Mouse (Mus musculus) B cell, adult 2 months (primary cell): Measurements from ENCODE around the gene Rasgrf1.

Experiments used
- DNase-seq, 2 experiments: peaks; one replicate each; pipeline ENCODE4 v3.0.0; 2022

The Rasgrf1 gene

DNA sequence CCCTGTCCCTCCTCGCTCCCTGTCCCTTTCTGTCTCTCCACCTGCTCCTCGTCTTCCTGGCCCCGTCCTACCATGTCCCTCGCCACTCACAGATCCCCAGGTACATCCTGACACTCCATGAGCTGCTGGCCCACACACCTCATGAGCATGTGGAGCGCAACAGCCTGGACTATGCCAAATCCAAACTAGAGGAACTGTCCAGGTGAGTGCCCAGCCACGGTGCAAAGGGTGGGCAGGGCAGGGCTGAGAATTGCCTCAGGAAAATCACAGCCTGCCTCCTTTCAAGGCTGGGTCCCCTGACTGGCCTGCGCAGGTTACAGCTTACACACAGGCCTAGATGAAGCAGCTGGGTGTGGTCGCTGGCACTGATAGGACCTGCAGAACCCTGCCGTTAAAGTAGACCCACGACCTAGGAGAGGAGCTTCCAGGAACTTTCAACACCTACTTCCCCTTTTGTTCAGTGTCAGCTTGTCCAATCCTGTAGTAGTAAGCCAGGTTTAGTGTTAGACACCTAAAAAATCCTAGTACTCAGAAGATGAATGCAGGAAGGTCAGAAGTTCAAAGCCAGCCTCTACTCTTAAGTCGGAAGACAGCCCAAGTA lies 61.3 kb downstream of the Rasgrf1 start:
- DNase-seq: no peak

DNA sequence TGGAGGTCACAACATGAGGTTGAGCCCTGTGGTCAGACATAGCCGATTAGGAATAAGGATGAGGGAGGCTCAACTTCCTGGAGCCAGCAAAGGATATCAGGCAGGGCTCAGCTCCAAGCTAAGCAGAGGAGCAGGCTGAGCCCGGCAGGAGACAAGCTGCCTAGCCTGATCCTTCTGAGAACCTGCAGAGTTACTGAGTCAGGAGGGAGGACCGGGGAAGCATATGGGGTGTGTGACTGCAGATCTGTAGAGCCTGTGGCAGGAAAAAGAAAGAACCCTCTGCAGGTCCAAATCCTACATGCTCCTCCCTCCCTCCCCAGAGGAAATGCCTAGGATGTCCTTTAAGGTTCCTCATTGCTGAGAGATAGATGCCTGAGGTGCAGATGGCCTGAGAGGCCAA lies 62.6 kb downstream of the Rasgrf1 start:
- no peak for DNase-seq

DNA sequence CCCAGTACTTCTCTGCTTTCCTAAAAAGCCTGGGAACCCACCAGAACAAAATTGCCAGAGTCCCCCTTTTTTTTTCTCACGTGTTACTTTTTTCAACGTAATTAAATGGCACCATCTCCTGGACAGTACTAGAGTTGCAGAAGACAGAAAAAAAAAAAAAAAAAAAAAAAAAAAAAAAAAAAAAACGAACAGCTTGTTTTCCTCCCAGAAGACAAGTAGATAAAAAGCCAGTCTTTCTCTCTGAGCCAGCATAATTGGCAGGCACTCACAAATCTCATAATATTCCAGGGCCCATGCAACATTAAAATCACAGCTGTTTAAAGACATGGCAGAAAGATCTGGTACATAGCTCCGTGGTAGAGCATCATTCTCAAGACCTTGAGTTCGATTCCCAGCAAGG lies 64.1 kb downstream of the Rasgrf1 start:
- peak; percentile 15 to 18 for DNase-seq

DNA sequence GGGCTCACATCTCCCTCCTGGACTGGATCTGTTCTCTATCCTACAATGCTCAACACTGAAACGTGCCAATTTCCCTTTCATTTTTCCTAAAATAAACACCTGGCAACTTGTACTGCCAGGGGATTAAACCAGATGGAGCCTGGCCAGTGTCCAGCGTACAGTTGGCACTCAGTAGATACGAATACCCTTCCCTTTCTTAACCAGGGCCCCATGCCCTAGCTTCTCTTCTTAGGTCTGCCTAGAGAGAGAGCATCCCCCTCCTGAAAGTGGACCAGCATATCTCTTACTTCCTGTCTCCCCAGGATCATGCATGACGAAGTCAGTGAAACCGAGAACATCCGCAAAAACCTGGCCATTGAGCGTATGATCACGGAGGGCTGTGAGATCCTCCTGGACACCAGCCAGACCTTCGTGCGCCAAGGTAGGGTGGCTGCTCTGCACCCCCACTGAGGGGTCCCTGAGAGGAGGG lies 64.8 kb downstream of the Rasgrf1 start:
- no peak for DNase-seq

DNA sequence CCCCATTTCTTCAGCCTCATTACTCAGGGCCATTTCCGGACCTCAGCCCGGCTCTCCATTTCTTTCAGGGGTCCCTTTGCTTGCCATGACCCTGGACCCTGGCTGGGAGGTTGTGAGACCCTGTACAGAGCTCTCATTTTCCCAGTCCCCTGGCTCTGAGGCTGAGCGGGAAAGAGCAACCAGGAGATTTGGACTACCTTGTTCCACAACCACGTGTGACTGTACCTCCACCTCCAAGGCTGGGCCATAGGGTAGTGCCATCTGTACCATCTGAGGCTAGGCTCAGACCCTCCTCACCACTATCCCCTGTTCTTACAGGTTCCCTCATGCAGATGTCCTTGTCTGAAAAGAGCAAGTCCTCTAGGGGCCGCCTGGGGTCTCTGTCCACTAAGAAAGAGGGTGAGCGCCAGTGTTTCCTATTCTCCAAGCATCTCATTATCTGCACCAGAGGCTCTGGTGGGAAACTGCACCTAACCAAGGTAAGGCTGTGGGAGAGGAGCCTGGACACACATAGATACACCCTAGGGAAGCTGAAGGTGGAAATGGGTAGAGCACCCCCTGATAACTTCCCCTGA lies 66.7 kb downstream of the Rasgrf1 start:
- no peak for DNase-seq

DNA sequence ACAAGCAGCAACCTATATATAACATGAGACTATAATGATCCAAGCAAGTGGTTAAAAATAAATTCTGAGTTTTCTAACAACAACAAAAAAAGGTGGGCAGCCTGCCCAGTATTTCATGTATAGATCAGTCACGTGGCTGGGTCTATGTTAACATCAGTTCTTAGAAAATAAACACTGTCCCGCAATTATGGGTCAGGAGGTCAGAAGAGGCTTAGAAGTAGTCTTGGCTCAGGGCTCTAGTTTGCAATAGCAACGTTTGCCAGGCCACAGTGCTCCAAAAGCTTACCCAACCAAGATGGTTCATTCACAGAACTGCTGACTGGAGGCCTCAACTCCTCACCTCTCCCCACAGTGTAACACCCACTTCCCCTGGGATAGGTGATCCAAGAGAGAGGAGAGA lies 69.5 kb downstream of the Rasgrf1 start:
- no peak for DNase-seq

DNA sequence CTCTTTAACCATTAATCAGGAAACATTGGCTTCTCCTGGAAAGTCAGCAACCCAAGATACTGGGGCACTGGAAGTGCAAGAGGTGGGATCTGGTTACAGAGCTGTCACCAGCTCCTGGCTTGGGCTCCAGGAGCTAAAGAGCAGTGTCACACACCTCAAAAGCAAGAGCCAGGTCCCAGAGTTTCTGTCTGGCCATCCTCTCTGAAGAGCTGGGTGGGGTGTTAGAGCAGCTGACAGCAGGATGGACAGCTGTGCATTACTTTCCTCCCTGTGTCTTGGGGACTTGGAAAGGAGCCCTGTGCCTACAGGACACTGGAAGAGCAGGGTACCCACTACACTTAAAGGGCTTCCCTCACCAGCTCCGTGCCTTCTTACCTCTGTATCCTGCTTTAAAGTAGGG lies 72.5 kb downstream of the Rasgrf1 start:
- DNase-seq: no peak

DNA sequence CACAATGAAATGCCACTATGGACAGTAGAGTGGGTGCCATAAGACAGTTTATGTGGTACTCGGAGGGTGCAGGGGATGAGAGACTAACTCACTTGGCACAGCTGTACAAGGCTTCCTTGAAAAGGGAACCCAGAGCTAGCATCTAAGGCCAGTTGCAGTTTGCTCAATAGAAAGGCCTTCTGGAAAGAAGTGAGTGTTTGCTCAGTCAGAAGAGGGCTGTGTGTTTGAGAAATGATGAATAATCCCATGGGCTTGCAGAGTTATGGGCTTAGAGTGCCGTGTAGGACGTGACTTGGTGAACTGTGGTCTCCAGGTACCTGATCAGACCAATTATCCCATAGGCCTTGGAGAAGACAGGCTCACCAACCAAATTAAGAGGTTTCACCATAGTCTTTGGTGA lies 78.3 kb downstream of the Rasgrf1 start:
- DNase-seq: no peak

DNA sequence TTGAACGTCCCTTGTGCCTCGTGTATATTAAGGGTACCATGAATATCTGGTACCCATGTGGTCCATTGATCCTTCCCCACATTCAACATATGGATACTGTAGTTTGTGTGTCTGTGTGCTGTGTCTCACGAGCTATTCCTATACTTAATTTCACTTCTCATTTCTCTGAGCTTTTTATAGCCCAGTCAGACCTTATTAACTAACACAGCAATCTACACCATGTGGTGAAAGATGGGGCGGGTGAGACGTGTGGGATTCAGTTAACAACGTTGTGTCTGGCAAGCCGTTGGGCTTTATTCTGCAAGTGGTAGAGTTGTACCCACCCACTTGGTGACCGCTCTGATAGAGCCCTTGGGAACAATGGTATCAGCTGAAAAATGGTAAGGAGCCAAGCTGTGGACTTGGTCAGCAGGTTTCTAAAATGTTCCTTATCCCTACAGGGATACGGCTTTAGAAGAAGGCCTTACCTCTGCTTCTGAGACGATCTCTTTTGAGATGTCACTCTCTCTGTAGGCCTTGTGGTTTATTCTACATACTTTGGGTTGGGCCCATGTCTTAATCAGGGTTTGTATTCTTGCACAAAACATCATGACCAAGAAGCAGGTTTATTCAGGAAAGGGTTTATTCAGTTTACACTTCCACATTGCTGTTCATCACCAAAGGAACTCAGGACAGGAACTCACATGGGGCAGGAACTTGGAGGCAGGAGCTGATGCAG lies 79.3 kb downstream of the Rasgrf1 start:
- peak; percentile 33 to 38 for DNase-seq

DNA sequence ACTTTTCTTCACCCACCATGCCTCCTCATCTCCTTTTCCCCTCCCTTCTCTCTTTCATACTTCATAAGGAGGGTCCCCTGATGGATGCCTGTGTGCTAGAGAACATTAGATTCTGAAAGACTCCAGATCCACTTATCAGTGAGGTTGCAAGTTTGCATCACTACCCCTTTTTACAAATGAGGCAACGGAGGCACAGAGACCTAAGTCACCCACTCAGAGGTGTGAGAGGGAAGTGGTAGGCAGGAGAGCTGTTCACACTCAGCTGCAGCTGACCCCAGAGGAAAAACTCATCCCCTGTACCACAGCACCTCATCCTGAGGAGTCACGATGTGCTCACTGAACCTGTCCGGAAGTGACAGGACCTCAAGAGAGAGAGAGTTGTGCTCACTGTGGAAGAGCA lies 96.7 kb downstream of the Rasgrf1 start:
- no peak for DNase-seq

DNA sequence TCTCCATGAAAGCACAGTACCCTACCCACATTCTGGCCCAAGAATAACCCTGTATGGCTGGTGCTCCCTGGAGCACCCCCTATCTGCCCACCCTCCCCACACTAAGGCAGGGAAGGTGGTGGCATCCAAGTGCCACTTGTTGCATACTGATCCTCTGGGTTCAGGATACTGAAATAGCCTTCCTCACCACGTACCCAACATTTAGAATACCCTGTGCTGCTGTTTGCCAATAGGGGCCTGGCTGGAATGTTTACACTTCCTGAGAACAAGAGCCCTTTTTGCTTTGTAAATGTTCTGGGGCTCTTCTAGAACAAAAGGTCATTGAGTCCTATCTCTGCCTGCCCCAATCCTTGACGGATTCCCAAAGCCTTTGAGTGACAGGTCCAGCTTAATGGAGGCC lies 97.4 kb downstream of the Rasgrf1 start:
- no peak for DNase-seq

DNA sequence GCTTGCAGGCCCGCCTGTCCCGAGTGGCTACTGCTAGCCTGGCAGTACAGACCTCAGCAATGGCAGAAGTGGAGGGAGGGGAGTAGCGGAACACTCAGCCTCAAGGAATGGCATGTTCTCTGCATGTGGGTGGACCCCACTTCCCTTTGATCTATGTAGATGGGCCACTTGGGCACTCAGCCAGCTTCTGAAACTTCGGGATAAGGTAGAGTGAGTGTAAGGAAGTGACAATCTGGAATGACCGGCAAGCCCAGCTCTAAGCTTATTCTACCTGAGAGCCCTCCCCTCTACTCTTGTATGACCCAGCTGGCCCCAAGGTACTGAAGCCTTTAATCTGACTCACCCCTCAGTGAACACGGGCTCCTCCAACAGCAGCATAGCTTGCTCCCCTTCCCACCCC lies 98.4 kb downstream of the Rasgrf1 start:
- no peak for DNase-seq

DNA sequence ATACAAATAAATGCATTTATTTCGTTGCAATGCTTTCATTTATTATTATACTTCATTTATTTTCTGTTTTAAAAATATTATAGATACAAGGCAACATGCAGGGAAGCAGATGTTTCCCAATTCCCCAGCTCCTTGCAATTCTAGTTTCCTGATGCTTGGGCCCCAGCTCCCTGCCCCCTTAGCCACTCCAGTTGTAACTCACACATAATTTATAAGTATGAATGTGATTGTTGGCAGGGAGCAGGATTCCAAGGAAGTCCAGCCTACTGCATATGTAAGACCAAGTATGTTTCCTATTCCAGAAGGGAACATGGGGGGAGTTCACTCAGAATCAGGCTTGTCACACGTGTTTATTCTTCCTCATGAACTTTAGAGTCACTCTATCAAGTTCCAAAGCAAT lies 102.1 kb downstream of the Rasgrf1 start:
- no peak for DNase-seq

DNA sequence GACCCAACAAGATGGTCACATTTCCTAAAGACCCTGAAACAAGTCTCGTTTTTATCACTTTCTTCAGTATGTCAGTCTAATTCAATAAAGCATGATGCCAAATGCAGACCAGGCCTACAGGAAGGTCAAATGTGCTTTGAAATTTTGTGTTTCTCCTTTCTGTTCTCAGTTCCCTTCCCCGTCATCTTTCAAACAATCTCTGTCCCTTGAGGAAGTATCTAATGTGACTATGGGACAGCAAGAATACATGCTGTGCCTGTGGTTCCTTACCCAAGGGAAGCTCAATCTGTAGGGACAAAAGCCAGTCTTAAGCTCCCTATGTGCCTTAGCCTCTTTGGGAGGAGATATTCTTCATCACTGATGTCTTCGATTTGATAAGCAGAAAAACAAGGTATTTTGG lies 104.9 kb downstream of the Rasgrf1 start:
- no peak for DNase-seq

DNA sequence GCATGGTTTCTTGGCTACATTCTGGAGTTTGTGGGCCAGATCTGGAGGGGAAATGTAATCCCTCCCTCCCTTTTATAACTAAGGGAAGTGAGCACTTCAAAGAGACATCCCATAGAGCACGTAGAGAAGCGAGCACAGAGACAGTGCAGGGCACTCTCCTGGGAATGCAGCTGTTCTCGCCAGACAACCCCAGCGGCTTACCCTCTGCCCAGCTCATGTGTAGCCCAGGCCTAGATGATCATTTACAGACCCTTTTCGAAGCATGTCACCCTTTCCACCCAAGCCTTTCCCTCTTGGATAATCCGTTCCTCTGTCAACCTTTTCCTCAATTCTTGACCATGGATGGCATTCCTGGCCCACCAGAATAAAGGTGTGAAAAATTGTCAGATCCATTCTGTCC lies 106.5 kb downstream of the Rasgrf1 start:
- DNase-seq: no peak

DNA sequence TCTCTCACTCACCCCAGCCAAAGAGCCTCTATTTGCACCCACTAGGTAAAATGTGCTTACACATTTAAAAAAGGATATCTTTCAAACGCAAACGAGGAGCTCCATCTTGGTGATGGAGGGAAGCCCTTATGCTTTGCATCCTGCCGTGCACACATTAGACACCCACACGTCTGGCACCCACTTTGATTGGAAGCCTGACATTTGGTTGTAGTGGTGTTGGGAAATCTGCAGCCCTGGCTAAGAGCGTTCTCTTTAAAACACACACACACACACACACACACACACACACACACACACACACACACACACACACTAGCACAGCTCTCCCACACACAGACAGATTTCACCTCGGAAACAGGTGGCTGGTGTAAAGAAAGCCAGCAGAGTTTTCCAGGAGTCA lies 111.2 kb downstream of the Rasgrf1 start:
- DNase-seq: no peak

DNA sequence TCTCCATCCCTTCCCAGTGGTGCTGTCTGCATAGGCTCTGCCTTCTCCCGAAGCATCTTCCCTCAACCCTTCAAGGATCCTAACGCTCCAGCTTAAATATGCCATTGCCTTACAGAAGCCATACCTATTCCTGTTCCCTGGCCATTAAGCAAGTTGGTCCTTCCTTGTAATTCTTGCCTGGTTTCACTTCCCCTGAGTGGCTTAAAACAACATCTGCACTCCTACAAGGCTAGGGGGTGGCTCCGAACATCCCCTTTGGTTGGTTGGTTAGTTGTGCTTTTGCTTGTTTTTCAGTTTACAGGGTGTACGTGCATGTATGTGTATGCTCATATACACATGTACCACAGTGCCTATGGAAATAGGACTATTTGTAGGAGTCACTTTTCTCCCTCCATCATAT lies 111.7 kb downstream of the Rasgrf1 start:
- peak; percentile 48 to 61 for DNase-seq

DNA sequence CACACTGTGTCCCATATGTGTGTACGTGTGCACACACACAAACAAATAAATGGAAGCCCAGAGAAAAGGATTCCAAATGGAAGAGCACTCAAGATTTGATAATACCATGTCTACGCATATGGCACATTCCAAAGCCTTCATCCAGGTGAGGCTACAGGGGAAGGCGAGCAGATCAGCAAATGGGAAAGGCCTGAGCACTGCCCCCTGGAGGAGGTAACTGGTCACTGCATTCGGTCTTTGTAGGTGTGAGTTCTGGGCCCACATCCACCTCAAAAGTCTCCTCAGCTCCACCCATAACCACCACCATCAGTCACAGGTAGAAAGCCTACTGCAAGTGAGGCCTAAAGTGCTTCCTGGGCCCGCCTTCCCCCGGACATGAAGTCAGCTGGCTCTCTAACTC lies 118.0 kb downstream of the Rasgrf1 start:
- peak; percentile 48 to 55 for DNase-seq

DNA sequence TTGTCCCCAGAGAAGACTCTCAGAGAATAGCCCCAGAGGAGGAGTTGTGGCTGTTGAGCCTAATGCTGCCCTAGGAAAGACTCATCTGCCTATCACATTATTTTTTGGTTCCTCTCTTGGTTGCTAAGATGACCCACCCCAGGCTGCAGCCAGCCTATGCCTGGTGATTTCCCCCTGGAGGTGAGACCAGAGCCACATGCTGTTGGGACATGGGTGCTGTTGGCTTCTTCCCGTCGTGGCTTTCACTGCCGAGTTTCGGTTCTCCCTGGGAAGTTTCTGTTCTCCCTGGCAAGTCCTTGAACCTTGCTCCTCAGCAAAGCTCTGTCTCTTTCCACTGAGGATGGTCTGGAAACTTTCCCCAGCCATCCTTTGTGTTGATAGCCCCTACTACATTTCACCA lies 124.2 kb downstream of the Rasgrf1 start:
- DNase-seq: no peak

DNA sequence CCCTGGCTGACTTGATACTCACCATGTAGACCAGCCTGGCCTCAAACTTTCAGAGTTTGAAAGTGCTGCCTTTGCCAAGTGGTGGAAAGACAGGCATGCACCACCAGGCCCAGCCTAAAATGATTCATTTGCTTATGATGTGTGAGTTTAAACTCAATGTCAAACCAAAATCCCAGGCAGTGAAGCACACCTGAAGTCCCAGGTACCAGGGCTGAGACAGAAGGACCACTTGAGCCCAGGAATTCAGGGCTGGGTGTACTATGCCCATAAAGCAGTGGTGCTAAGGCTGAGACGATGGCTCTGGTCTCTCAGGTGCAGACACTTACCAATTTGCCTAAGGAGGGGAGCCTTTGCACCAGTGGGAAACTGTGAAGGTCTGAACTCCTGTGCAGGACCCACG lies 125.5 kb downstream of the Rasgrf1 start:
- no peak for DNase-seq

DNA sequence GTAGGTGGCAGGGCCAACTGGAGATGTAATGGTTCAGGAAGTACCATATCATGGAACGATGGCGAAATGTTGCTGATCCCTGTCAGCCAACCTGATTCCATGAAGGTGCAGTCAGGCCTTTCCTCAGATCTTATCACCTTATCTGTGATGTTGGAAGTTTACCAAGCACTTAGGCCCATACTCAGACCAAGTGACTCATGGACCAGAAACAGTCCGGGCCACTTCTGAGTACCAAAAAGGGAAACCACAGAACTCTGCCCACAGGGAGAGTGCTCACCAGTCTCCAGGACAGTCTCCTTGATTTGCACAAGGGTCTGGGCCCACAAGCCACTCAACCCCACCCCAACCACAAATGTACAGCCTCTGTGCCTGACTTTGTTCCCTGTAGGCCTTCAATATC lies 126.1 kb downstream of the Rasgrf1 start:
- no peak for DNase-seq

DNA sequence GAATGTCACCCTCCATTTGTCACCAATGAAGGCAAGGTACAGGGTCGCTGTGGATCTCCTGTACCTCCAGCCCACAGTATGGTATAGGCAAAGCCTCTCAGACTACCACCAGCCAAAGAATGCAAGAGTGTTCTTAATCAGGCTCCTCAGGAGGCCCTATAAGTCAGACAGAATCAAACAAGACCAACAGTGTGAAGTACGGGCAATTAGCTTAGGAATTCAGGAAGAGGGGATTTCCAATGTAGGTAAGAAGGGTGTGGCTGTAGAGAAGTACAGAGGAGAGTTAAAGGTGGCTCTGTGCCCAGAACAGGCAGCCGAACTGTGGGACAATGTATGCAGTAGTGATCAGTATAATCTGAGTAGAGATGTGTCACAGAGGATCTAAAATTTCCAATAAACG lies 126.6 kb downstream of the Rasgrf1 start:
- no peak for DNase-seq

DNA sequence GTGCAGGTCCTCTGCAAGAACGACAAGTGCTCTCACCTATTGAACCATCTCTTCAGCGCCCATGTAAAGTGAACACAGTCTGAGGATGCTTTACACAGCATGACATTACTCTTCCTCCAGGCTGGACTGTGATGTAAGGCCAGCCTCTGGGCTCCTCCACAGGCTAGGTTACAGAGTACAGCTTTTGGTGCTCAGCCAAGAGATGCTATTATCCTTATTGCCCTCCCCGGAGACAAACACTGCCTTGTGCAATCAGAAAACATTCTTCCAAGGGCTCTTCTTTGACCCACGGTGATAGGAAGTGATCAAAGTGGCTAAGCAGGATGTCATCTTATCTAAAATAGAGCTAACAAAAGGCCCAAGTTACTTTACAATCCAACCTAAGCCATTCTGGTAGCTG lies 128.8 kb downstream of the Rasgrf1 start:
- no peak for DNase-seq

DNA sequence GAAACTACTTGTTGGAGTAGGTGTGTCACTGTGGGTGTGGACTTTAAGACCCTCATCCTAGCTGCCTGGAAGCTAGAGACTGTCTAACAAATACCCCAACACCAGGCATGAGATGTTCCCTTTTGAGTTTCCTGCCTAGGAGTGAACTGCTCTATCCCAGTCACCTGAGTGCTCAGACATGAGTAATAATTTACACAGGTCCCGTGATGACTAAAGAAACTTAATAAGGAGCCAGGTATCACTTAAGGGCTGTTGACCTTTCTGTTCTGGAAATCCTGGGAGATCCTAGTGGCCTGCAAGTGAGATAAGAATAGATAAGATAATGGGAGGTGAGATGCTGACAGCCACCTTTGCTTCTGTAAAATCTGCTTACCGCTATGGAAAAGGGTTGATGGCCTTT lies 131.2 kb downstream of the Rasgrf1 start:
- no peak for DNase-seq

DNA sequence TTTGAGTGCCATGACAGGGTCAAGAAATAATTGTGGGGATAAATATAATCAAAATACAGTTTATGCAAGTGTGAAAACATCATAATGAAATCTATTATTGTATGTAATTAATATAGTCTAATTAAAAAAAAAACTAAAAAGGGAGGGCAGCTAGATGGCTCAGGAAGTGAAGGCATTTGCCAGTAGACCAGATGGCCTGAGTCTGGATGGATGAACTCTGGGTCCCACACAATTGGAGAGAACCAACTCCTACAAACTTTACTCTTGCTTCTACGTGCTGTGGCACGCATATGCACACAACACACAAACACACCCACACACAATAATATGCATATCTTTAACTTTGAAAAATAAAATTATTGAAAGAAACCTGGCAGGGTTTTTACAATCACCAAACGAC lies 131.8 kb downstream of the Rasgrf1 start:
- DNase-seq: no peak
